Mouse (Mus musculus): ENCODE measurements around the gene Taf12.

GRCm38 (mm10) chr4:132328391-132328982 is 54.3 kb downstream of the Taf12 start:
- no peak for TF ChIP-seq CTCF (IDR thresholded peaks at IDR 0.05)
- TF ChIP-seq POLR2A (IDR thresholded peaks at IDR 0.05; ENCODE audit: insufficient read depth, low read depth, low read length), result no peak
- TF ChIP-seq EP300 (IDR thresholded peaks at IDR 0.05; ENCODE audit: insufficient read depth, low read depth, low read length), result no peak
